Mouse (Mus musculus) splenic B cell, adult 2 months (primary cell): ENCODE data around the gene Chmp1a.
A peak's percentile ranks its signal among the peaks of the same experiment; 100 is the strongest.
"Not testable (repeated sequence)": the region's sequence is repeated elsewhere in the genome, so short reads cannot be mapped to it uniquely, and the experiment has no call there.

Source experiments
- DNase-seq: peaks from one replicate; pipeline ENCODE4 v3.0.0-alpha.2; 2011; ENCODE audit warnings: low read depth, low spot score
- H3K27me3 ChIP-seq: 2 replicates; pipeline ENCODE4 v1.6.1; 2012; ENCODE audit warnings: mild to moderate bottlenecking, low read length, moderate library complexity, mixed read lengths; ENCODE audit not compliant: control insufficient read depth, poor library complexity, insufficient read depth, severe bottlenecking
- H3K36me3 ChIP-seq: 2 replicates; pipeline ENCODE4 v1.6.1; 2012; ENCODE audit warnings: mild to moderate bottlenecking, low read length, moderate library complexity, mixed read lengths; ENCODE audit not compliant: control insufficient read depth, poor library complexity, insufficient read depth, severe bottlenecking

Gene Chmp1a

DNA sequence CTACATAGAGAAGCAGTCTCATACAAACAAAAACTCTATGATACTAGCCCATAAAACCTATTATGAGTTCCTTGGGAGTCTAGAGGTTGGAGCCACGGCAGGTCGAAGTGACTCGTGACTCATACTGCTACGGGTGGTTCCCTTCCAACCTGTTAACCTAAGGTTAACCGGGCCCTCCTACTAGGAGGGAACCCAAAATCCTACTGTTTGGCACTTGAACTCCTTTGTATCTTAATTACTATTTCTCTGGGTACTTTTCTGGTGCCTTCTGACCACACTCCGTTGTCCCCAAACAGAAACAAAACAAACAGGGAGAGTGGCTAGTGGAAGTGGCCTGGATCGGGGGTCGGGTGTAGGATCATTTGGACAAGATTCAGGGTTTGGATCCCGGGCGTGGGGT lies 687 bp downstream of the Chmp1a start:
- DNase-seq, result no peak
- Histone ChIP-seq H3K36me3 (no peaks in the 10 kb centered on the region; the same call in none of the 2 replicates), H3K27me3 (no peaks in the 10 kb centered on the region)

GRCm38 (mm10) chr8:123203571-123203970 lies 9.0 kb downstream of the Chmp1a start:
- H3K27me3 ChIP-seq, result no peaks in the 10 kb centered on the region
- no peak for DNase-seq

GRCm38 (mm10) chr8:123202288-123202687 lies 10.3 kb downstream of the Chmp1a start:
- no peaks in the 10 kb centered on the region for H3K27me3 ChIP-seq
- H3K36me3 ChIP-seq, result no peaks in the 10 kb centered on the region; the same call in 1 of the 2 replicates
- peak; percentile 78 for DNase-seq

More at GRCm38 (mm10) chr8:123203571-123203970, 9.0 kb downstream of the Chmp1a start:
- no peaks in the 10 kb centered on the region; the same call in none of the 2 replicates for H3K36me3 ChIP-seq

- DNase-seq, result no peak
- Histone ChIP-seq H3K27me3 (no peaks in the 10 kb centered on the region), H3K36me3 (no peaks in the 10 kb centered on the region; the same call in 1 of the 2 replicates)
These were observed 12.7 kb downstream of the Chmp1a start for GRCm38 (mm10) chr8:123199864-123200263.

DNA sequence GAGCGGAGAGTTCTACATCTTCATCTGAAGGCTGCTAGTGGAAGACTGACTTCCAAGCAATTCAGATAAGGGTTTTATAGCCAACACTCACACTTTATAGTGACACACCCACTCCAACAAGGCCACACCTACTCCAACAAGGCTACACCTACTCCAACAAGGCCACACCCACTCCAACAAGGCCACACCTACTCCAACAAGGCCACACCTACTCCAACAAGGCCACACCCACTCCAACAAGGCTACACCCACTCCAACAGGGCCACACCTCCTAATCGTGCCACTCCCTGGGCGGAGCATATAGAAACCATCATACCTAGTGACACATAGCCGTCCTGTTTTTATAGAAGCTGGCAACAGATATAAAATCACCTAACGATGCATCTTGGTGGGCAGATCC lies 15.5 kb downstream of the Chmp1a start:
- DNase-seq, H3K27me3 ChIP-seq, H3K36me3 ChIP-seq: not testable (repeated sequence)

- no peaks in the 10 kb centered on the region for H3K27me3 ChIP-seq
These were observed 18.8 kb downstream of the Chmp1a start for GRCm38 (mm10) chr8:123193771-123194170.

DNA sequence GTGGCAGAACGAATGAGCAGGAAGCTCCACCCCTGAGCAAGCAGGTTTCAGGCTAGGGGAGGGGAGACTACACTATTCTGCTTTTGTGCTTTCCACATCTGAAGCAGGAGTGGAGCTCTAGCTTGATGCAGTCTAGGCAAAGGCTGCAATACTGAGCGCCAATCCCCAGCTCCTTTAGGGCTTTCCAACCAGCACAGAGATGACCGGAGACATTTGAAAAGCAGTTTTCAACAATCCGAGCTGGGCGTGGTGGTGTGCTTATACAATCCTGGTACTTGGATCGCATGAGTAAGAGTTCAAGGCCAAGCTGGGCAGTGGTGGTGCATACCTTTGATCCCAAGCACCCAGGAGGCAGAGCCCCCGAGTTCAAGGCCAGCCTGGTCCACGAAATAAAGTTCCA lies 20.7 kb downstream of the Chmp1a start:
- no peak for DNase-seq
- no peaks in the 10 kb centered on the region for H3K27me3 ChIP-seq
- H3K36me3 ChIP-seq, result no peaks in the 10 kb centered on the region

More at GRCm38 (mm10) chr8:123193771-123194170, 18.8 kb downstream of the Chmp1a start:
- no peak for DNase-seq
- no peaks in the 10 kb centered on the region for H3K36me3 ChIP-seq

- Histone ChIP-seq H3K36me3 (no peaks in the 10 kb centered on the region), H3K27me3 (no peaks in the 10 kb centered on the region)
- DNase-seq, result peak; percentile 32
These were observed 21.9 kb downstream of the Chmp1a start for GRCm38 (mm10) chr8:123190678-123191077.

DNA sequence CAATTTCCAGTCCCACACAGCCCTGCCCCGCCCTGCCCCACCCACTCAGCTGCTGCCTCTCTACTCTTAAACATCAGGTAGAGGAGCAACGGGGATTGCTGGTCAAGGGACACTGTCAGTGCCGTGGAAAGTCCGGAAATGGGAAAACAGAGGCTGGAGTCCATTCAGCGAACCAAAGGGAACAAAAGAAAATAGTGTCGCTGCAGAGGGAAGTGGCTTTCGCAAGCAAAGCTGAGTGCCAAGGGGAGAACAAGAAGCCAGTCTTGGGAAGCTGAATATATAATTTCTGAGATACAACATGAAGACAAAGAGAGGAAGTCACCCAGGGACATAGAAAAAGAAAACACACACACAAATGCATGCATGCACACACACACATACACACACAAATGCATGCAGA lies 23.7 kb downstream of the Chmp1a start:
- DNase-seq, result no peak
- H3K36me3 ChIP-seq, result no peaks in the 10 kb centered on the region
- H3K27me3 ChIP-seq, result no peaks in the 10 kb centered on the region

- no peak for DNase-seq
- Histone ChIP-seq H3K27me3 (no peaks in the 10 kb centered on the region), H3K36me3 (no peaks in the 10 kb centered on the region)
These were observed 24.6 kb downstream of the Chmp1a start for GRCm38 (mm10) chr8:123188006-123188405.

GRCm38 (mm10) chr8:123185566-123186409 lies 26.8 kb downstream of the Chmp1a start, which contains the start of gene Dpep1:
Gene Dpep1 (plus strand): TSS chr8:123186242.
- DNase-seq, result no peak

GRCm38 (mm10) chr8:123181391-123181790 lies 31.2 kb downstream of the Chmp1a start:
- no peaks in the 10 kb centered on the region for H3K27me3 ChIP-seq
- no peak for DNase-seq
- H3K36me3 ChIP-seq, result no peaks in the 10 kb centered on the region

More at GRCm38 (mm10) chr8:123185566-123186409, 26.8 kb downstream of the Chmp1a start, which contains the start of gene Dpep1:
- Histone ChIP-seq H3K36me3 (no peaks in the 10 kb centered on the region), H3K27me3 (no peaks in the 10 kb centered on the region)

- no peak for DNase-seq
- Histone ChIP-seq H3K36me3 (no peaks in the 10 kb centered on the region), H3K27me3 (no peaks in the 10 kb centered on the region)
These were observed 54.6 kb downstream of the Chmp1a start, which contains the start of gene Sult5a1 for GRCm38 (mm10) chr8:123157888-123158465. Gene Sult5a1 (minus strand): TSS chr8:123158315.

- H3K27me3 ChIP-seq, result no peaks in the 10 kb centered on the region
- no peak for DNase-seq
- H3K36me3 ChIP-seq, result no peaks in the 10 kb centered on the region
These were observed 56.3 kb downstream of the Chmp1a start for GRCm38 (mm10) chr8:123156070-123156773.

- Histone ChIP-seq H3K27me3 (no peaks in the 10 kb centered on the region), H3K36me3 (no peaks in the 10 kb centered on the region)
- no peak for DNase-seq
These were observed 57.4 kb downstream of the Chmp1a start for GRCm38 (mm10) chr8:123155177-123155576.
